Mouse (Mus musculus) cerebellum, adult 2 months (tissue): ENCODE measurements at regions not wholly inside any gene's neighbourhood (a gene's known extent, or its start where the extent isn't known, plus 50 kb on each side); places are given as distances from the start of the nearest gene placed in this dataset.

ENCODE experiments used
- CTCF ChIP-seq: fragments of 200-500 bp; IDR thresholded peaks from 2 replicates; pipeline ENCODE4 v1.5.1; 2011; ENCODE audit warnings: low read depth, mild to moderate bottlenecking, control low read depth, low read length, moderate library complexity, borderline replicate concordance; ENCODE audit not compliant: insufficient read depth
- POLR2A ChIP-seq: fragments of 200-500 bp; IDR thresholded peaks from 2 replicates; pipeline ENCODE4 v1.6.1; 2011; ENCODE audit warnings: low read length, control low read depth, borderline replicate concordance; ENCODE audit not compliant: insufficient read depth

DNA sequence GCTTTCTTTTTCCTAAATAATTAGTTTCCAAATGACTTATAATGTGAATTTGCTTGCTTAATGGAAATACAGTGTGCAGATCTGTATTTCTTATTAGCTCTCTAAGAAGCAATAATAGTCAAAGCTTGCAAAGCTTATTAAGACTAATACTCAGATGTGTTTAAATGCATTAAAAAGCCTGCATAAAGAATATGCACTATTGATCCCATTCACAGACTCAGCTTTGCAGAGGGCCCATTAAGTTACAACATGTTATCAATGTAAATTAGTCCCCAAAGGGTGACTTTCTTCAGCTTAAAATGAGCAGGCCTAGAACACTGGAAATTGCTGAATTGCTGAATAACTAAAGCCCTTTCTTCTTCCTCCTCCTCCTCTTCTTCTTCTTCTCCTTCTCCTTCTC lies 78.8 kb upstream of the Sgk1 start:
- no peak for TF ChIP-seq POLR2A
- no peak for TF ChIP-seq CTCF
